In genomic region chr4:94556265-94557054, GRCm38 (mm10) we compare ENCODE assay signal across 8 mouse cellular contexts. TPM values are rescaled to one million over a fixed set of nuclear protein-coding genes. Genes with fewer than 3 reads are reported as not detected.
DNase-seq lines count a peak whose midpoint lies in the region; ATAC-seq and TF ChIP-seq lines count a peak whose summit lies in the region.

Gm10306 (plus strand) TSS chr4:94556546.
Caap1 (minus strand) TSS chr4:94556796.

- H3K9ac ChIP-seq in forebrain, embryonic 16.5 days (replicated peaks; ENCODE audit: low read depth, low read length) = peak within 1 kb of the TSS; percentile 85
- H3K9ac ChIP-seq in lung, embryonic 14.5 days = peak within 1 kb of the TSS; percentile 83

- peak within 1 kb of the TSS; percentile 89 for H3K27ac ChIP-seq in forebrain, embryonic 16.5 days (ENCODE audit: low read length)
- peak within 1 kb of the TSS; percentile 84 for H3K27ac ChIP-seq in layer of hippocampus, adult 2 months
- H3K27ac ChIP-seq in lung, embryonic 14.5 days (ENCODE audit: low read depth) = peak within 1 kb of the TSS; percentile 83; the same call in 1 of the 2 replicates
- H3K27ac ChIP-seq in olfactory bulb, adult 2 months (ENCODE audit: insufficient read depth, low read depth, low read length) = peak within 1 kb of the TSS; percentile 74; the same call in 1 of the 2 replicates
- no peak within 1 kb of the TSS for H3K27ac ChIP-seq in thymus, adult 2 months (ENCODE audit: control insufficient read depth, insufficient read depth, low read length)

- no peak for TF ChIP-seq CTCF in G1E (IDR thresholded peaks at IDR 0.05; ENCODE audit: low read depth, low read length)
- no peak for TF ChIP-seq CTCF in layer of hippocampus, adult 2 months (conservative IDR thresholded peaks at IDR 0.05)
- TF ChIP-seq CTCF in lung, embryonic 14.5 days (IDR thresholded peaks at IDR 0.05; ENCODE audit: low read depth) = no peak
- no peak for TF ChIP-seq CTCF in olfactory bulb, adult 2 months (IDR thresholded peaks at IDR 0.05; ENCODE audit: insufficient read depth, low read depth, low read length)
- peak; percentile 29; the same call in 1 of the 2 replicates for TF ChIP-seq CTCF in thymus, adult 2 months (IDR thresholded peaks at IDR 0.05; ENCODE audit: borderline replicate concordance, control insufficient read depth, extremely low read depth, insufficient read depth, low read length, poor library complexity)

- peak within 1 kb of the TSS; percentile 99 for H3K4me3 ChIP-seq in G1E (ENCODE audit: low read depth, low read length)
- H3K4me3 ChIP-seq in forebrain, embryonic 16.5 days (replicated peaks; ENCODE audit: low read length) = peak within 1 kb of the TSS; percentile 97
- H3K4me3 ChIP-seq in layer of hippocampus, adult 2 months = peak within 1 kb of the TSS; percentile 95
- peak within 1 kb of the TSS; percentile 94 for H3K4me3 ChIP-seq in lung, embryonic 14.5 days (ENCODE audit: low read depth, low read length)
- H3K4me3 ChIP-seq in olfactory bulb, adult 2 months (ENCODE audit: insufficient read depth, low read depth, low read length) = peak within 1 kb of the TSS; percentile 100
- peak within 1 kb of the TSS; percentile 70 for H3K4me3 ChIP-seq in thymus, adult 2 months (ENCODE audit: control insufficient read depth, insufficient read depth, low read length)

- no peaks in the 10 kb centered on the region for H3K27me3 ChIP-seq in G1E (ENCODE audit: insufficient read depth, low read length)
- no peaks in the 10 kb centered on the region for H3K27me3 ChIP-seq in forebrain, embryonic 16.5 days (replicated peaks; ENCODE audit: control insufficient read depth, insufficient read depth, low read length)
- no peaks in the 10 kb centered on the region for H3K27me3 ChIP-seq in lung, embryonic 14.5 days (ENCODE audit: insufficient read depth, low read length)
- no peaks in the 10 kb centered on the region for H3K27me3 ChIP-seq in thymus, adult 2 months (ENCODE audit: control insufficient read depth, insufficient read depth, low read length)

- peak; percentile 97 for TF ChIP-seq POLR2A in olfactory bulb, adult 2 months (IDR thresholded peaks at IDR 0.05; ENCODE audit: insufficient read depth, low read depth, low read length)
- peak; percentile 88 for TF ChIP-seq POLR2A in thymus, adult 2 months (IDR thresholded peaks at IDR 0.05; ENCODE audit: control insufficient read depth, extremely low read depth, insufficient read depth, low read length, poor library complexity)

- peak within 1 kb of the TSS; percentile 74 for H3K4me2 ChIP-seq in forebrain, embryonic 16.5 days (ENCODE audit: low read length)
- peak within 1 kb of the TSS; percentile 81 for H3K4me2 ChIP-seq in lung, embryonic 14.5 days

- ATAC-seq in G1E (ENCODE audit: extremely low read depth, insufficient number of reproducible peaks, low FRiP score, poor library complexity, severe bottlenecking) = peak; percentile 81
- ATAC-seq in forebrain, embryonic 16.5 days = peak; percentile 99
- ATAC-seq in lung, embryonic 14.5 days (ENCODE audit: insufficient read depth) = peak; percentile 98

- WGBS in forebrain, embryonic 16.5 days = 1% methylated on average over 80 of the region's 83 CpGs
- WGBS in lung, embryonic 14.5 days = 1% methylated on average over 82 of the region's 83 CpGs
- WGBS in olfactory bulb, adult 2 months = under 1% methylated on average over 83 of the region's 83 CpGs
- WGBS in thymus, adult 2 months = 1% methylated on average over 83 of the region's 83 CpGs

- intact Hi-C loops in heart, postnatal 36 days (cut with DNase I) = loop anchor here (2.0 kb wide), 1 partner anchor 46 kb away; the partner anchor contains the start of gene Plaa

- peaks cover 7% of the 10 kb centered on the region for H3K36me3 ChIP-seq in G1E (replicated peaks)
- no peaks in the 10 kb centered on the region for H3K36me3 ChIP-seq in forebrain, embryonic 16.5 days (ENCODE audit: control insufficient read depth, insufficient read depth)
- no peaks in the 10 kb centered on the region for H3K36me3 ChIP-seq in lung, embryonic 14.5 days (ENCODE audit: insufficient read depth)
- H3K36me3 ChIP-seq in thymus, adult 2 months (ENCODE audit: control insufficient read depth, insufficient read depth, low read length) = no peaks in the 10 kb centered on the region

- H3K4me1 ChIP-seq in G1E (ENCODE audit: insufficient read depth, low read depth, low read length) = peaks cover 8% of the 10 kb centered on the region
- H3K4me1 ChIP-seq in forebrain, embryonic 16.5 days (replicated peaks; ENCODE audit: control insufficient read depth, insufficient read depth, low read length) = peaks cover 11% of the 10 kb centered on the region
- no peaks in the 10 kb centered on the region for H3K4me1 ChIP-seq in lung, embryonic 14.5 days (ENCODE audit: insufficient read depth)
- H3K4me1 ChIP-seq in olfactory bulb, adult 2 months (ENCODE audit: control insufficient read depth, insufficient read depth, low read length) = peaks cover 2% of the 10 kb centered on the region; the same call in 1 of the 2 replicates
- no peaks in the 10 kb centered on the region for H3K4me1 ChIP-seq in thymus, adult 2 months (replicated peaks; ENCODE audit: control insufficient read depth, insufficient read depth, low read length)

- peak; percentile 78 for DNase-seq in G1E (ENCODE audit: low spot score)
- peak; percentile 88 to 95 for DNase-seq in cerebellum, adult 18-20 months
- DNase-seq in heart, postnatal 36 days = peak; percentile 94 to 97
- peak; percentile 90 to 96 for DNase-seq in layer of hippocampus, adult 2 months (ENCODE audit: low spot score in 2 of 2)
- DNase-seq in lung, embryonic 14.5 days = peak; percentile 99
- DNase-seq in thymus, adult 2 months = peak; percentile 93

- H3K9me3 ChIP-seq in G1E (replicated peaks) = no peaks in the 10 kb centered on the region
- H3K9me3 ChIP-seq in forebrain, embryonic 16.5 days (ENCODE audit: control insufficient read depth, low read length) = no peaks in the 10 kb centered on the region
- no peaks in the 10 kb centered on the region for H3K9me3 ChIP-seq in lung, embryonic 14.5 days (ENCODE audit: low read depth, low read length)

RNA-seq across cellular contexts. Expression of gene Gm10306, which starts in this region (rescaled TPM):
- not detected in 2 replicates for total RNA-seq in G1E (2014; fragmentation: Nextera tagmentation)
- 0.81 TPM in 1 of 2 replicates, not detected in the other for total RNA-seq in G1E (2017)
- not detected in 2 replicates for polyA plus RNA-seq in G1E (2012)
- not detected in 2 replicates for polyA plus RNA-seq in forebrain, embryonic 16.5 days (2015; fragmentation: Nextera tagmentation; extraction: Ambion mirVana)
- total RNA-seq in heart, postnatal 36 days (2021) = not detected
- not detected for total RNA-seq in layer of hippocampus, adult 2 months (2021)
- polyA plus RNA-seq in lung, embryonic 14.5 days (2014; fragmentation: Nextera tagmentation; extraction: Ambion mirVana) = not detected in 2 replicates
- polyA plus RNA-seq in olfactory bulb, adult 2 months (2012; ENCODE audit: insufficient read depth, insufficient read length, low replicate concordance, missing spikeins) = not detected in 2 replicates
- not detected in 2 replicates for polyA plus RNA-seq in thymus, adult 2 months (2012; rRNA removed)

RNA-seq across cellular contexts. Expression of gene Caap1, which starts in this region (rescaled TPM):
- total RNA-seq in G1E (2014; fragmentation: Nextera tagmentation) (44.6 and 47.1 TPM in 2 replicates), G1E (2017) (43.6 and 44.4 TPM in 2 replicates)
- 4.7 and 5.2 TPM in 2 replicates for polyA plus RNA-seq in G1E (2012)
- polyA plus RNA-seq in forebrain, embryonic 16.5 days (2015; fragmentation: Nextera tagmentation; extraction: Ambion mirVana) = 18.7 and 21.8 TPM in 2 replicates
- 1 to 10 TPM; 3.4 to 4.1 TPM for total RNA-seq in heart, postnatal 36 days (2021)
- 10 to 100 TPM; 11.1 to 11.9 TPM for total RNA-seq in layer of hippocampus, adult 2 months (2021)
- polyA plus RNA-seq in lung, embryonic 14.5 days (2014; fragmentation: Nextera tagmentation; extraction: Ambion mirVana) = 21.8 and 22.2 TPM in 2 replicates
- polyA plus RNA-seq in olfactory bulb, adult 2 months (2012; ENCODE audit: insufficient read depth, insufficient read length, low replicate concordance, missing spikeins) = not detected in 2 replicates
- 6.1 and 11.1 TPM in 2 replicates for polyA plus RNA-seq in thymus, adult 2 months (2012; rRNA removed)
